Mouse (Mus musculus) heart, postnatal 0 days (tissue): ENCODE results near the gene Cxcl16.

Source experiments
- CTCF ChIP-seq: IDR thresholded peaks from 2 replicates; pipeline ENCODE4 v1.5.1; 2016; ENCODE audit warnings: antibody characterized with exemption, control low read depth, low read depth
- EP300 ChIP-seq: IDR thresholded peaks from 2 replicates; pipeline ENCODE4 v1.6.1; 2016; ENCODE audit warnings: antibody characterized with exemption, low read depth

DNA sequence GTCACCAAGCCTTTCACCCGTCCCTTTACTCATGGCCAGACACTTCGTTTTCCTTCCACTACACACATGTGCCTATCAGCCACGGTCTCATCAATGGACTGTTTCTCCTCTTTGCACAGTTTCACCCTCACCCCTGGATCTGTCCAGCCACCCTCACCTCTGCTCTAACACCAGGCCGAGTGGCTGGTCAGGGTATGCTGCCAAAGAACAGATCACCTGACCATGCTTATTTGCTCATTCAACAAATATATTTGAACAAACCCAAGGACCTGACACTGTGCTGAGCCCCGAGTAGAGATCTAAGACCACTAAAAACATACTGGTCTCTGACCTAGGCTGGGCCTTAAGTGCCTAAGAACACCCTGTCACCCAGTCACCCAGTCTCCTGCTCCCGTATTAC is 15.1 kb downstream of the Cxcl16 start:
- TF ChIP-seq CTCF (no peak), EP300 (no peak)
